Mouse (Mus musculus): ENCODE results near the gene Socs3. TPM values are rescaled to one million over a fixed set of nuclear protein-coding genes. Genes with fewer than 3 reads are reported as not detected.

Gene Socs3
- polyA plus RNA-seq, 1 experiment from 2014 or later, result 2.0 TPM

GRCm38 (mm10) chr11:118000565-118001215 lies 30.8 kb upstream of the Socs3 start:
- 86% methylated on average over 7 of the region's 7 CpGs for WGBS
- no peak overlapping the region for H3K4me3 ChIP-seq (ENCODE audit: control insufficient read depth in 1 of 2, insufficient read depth in 1 of 2, low read depth in 1 of 2, low read length in 2 of 2)
- no peaks in the 10 kb centered on the region for H3K27me3 ChIP-seq (ENCODE audit: control insufficient read depth, insufficient read depth, low read length)
- H3K9ac ChIP-seq (ENCODE audit: low read length), result 0 out of 2 replicates have a peak overlapping the region, but pooled peaks have one; percentile 12
- H3K4me1 ChIP-seq (ENCODE audit: control insufficient read depth in 2 of 2, insufficient read depth in 2 of 2, low read length in 2 of 2), result peaks cover 28 to 49% of the 10 kb centered on the region in 2 experiments
- peaks cover 69% of the 10 kb centered on the region for H3K36me3 ChIP-seq (ENCODE audit: control insufficient read depth, insufficient read depth, low read length)
- no peak for ATAC-seq (ENCODE audit: insufficient number of reproducible peaks, insufficient read depth, low FRiP score, low read depth)
- H3K9me3 ChIP-seq (ENCODE audit: control insufficient read depth, low read length), result no peaks in the 10 kb centered on the region
- no peak overlapping the region for H3K4me2 ChIP-seq (ENCODE audit: low read length)
- H3K27ac ChIP-seq (replicated peaks in 1 of 2; ENCODE audit: control insufficient read depth in 1 of 2, insufficient read depth in 1 of 2, low read depth in 2 of 2, low read length in 2 of 2), result peak overlapping the region; percentile 50 to 59; a peak in 3 of 4 replicates

GRCm38 (mm10) chr11:118000083-118000482 lies 30.2 kb upstream of the Socs3 start:
- 10% methylated on average over 1 of the region's 1 CpGs for WGBS
- H3K4me3 ChIP-seq (ENCODE audit: control insufficient read depth in 1 of 2, insufficient read depth in 1 of 2, low read depth in 1 of 2, low read length in 2 of 2), result no peak overlapping the region
- H3K4me1 ChIP-seq (ENCODE audit: control insufficient read depth in 2 of 2, insufficient read depth in 2 of 2, low read length in 2 of 2), result peaks cover 34 to 55% of the 10 kb centered on the region in 2 experiments
- no peaks in the 10 kb centered on the region for H3K9me3 ChIP-seq (ENCODE audit: control insufficient read depth, low read length)
- peaks cover 63% of the 10 kb centered on the region for H3K36me3 ChIP-seq (ENCODE audit: control insufficient read depth, insufficient read depth, low read length)
- H3K27me3 ChIP-seq (ENCODE audit: control insufficient read depth, insufficient read depth, low read length), result no peaks in the 10 kb centered on the region
- H3K9ac ChIP-seq (ENCODE audit: low read length), result no peak overlapping the region
- no peak overlapping the region for H3K4me2 ChIP-seq (ENCODE audit: low read length)
- ATAC-seq (ENCODE audit: insufficient number of reproducible peaks, insufficient read depth, low FRiP score, low read depth), result no peak
- peak overlapping the region; percentile 50 to 59 for H3K27ac ChIP-seq (replicated peaks in 1 of 2; ENCODE audit: control insufficient read depth in 1 of 2, insufficient read depth in 1 of 2, low read depth in 2 of 2, low read length in 2 of 2)

DNA sequence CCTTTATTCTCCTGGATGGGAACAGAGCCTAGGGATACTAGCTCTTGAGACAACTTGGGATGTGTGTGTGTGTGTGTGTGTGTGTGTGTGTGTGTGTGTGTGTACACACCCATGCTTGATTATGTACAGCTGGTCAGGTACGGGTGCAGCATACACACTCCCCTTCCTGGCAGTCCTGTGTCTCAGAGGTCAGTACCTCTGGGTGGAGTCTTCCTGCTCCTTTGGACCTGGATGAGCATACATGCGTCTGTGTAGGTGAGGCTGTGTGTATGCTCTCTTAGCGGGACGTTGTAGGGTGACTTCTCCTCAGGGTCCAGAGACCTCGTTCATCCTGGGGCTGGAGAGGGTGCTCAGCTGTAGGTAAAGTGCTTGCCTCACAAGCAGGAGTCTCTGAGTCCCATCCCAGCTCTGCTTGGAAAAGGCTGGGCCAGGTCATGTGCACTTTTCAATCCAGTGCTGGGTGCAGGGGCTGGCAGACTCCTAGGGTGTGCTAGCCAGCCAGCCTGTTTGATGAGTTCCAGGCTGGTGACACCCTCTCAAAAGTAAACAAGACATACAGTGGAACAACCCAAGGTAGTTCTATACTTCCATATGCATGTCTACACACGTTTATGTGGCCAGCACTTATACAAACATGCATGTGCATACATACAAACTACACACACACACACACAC lies 29.6 kb upstream of the Socs3 start:
- Histone ChIP-seq H3K9me3 (ENCODE audit: control insufficient read depth, low read length) (no peaks in the 10 kb centered on the region), H3K27me3 (ENCODE audit: control insufficient read depth, insufficient read depth, low read length) (no peaks in the 10 kb centered on the region), H3K9ac (ENCODE audit: low read length) (0 out of 2 replicates have a peak overlapping the region, but pooled peaks have one; percentile 16), H3K27ac (replicated peaks in 1 of 2; ENCODE audit: control insufficient read depth in 1 of 2, insufficient read depth in 1 of 2, low read depth in 2 of 2, low read length in 2 of 2) (peak overlapping the region; percentile 50 to 59), H3K4me3 (ENCODE audit: control insufficient read depth in 1 of 2, insufficient read depth in 1 of 2, low read depth in 1 of 2, low read length in 2 of 2) (no peak overlapping the region), H3K36me3 (ENCODE audit: control insufficient read depth, insufficient read depth, low read length) (peaks cover 56% of the 10 kb centered on the region), H3K4me2 (ENCODE audit: low read length) (no peak overlapping the region), H3K4me1 (ENCODE audit: control insufficient read depth in 2 of 2, insufficient read depth in 2 of 2, low read length in 2 of 2) (peaks cover 39 to 59% of the 10 kb centered on the region in 2 experiments)
- no peak for ATAC-seq (ENCODE audit: insufficient number of reproducible peaks, insufficient read depth, low FRiP score, low read depth)
- 65% methylated on average over 6 of the region's 6 CpGs for WGBS

DNA sequence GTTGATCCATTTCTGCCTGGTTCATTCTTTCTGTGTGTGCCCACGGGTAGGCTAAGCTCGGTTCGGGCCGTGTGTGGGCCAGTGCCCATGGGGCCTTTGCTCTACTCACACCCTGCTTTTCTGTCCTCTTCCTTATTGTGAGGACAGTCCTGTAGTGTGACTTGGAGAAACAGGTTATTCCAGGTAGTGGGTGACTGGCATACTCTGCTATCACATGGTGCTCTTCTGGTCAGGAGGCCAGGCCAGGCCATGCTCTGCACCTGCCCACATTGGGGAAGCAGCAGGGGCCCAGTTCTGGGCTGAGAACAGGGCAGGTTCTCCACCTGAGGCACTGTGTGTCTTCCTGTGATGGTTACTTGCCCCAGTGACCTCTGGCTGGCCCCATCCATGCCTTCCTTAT lies 28.5 kb upstream of the Socs3 start:
- no peak for ATAC-seq (ENCODE audit: insufficient number of reproducible peaks, insufficient read depth, low FRiP score, low read depth)
- H3K4me3 ChIP-seq (ENCODE audit: control insufficient read depth in 1 of 2, insufficient read depth in 1 of 2, low read depth in 1 of 2, low read length in 2 of 2), result no peak overlapping the region

GRCm38 (mm10) chr11:117997085-117997484 lies 27.2 kb upstream of the Socs3 start:
- no peak overlapping the region for H3K9ac ChIP-seq (ENCODE audit: low read length)
- H3K27me3 ChIP-seq (ENCODE audit: control insufficient read depth, insufficient read depth, low read length), result no peaks in the 10 kb centered on the region
- no peak overlapping the region for H3K4me3 ChIP-seq (ENCODE audit: control insufficient read depth in 1 of 2, insufficient read depth in 1 of 2, low read depth in 1 of 2, low read length in 2 of 2)
- H3K27ac ChIP-seq (replicated peaks in 1 of 2; ENCODE audit: control insufficient read depth in 1 of 2, insufficient read depth in 1 of 2, low read depth in 2 of 2, low read length in 2 of 2), result no peak overlapping the region
- peaks cover 41 to 65% of the 10 kb centered on the region in 2 experiments for H3K4me1 ChIP-seq (ENCODE audit: control insufficient read depth in 2 of 2, insufficient read depth in 2 of 2, low read length in 2 of 2)
- no peak for ATAC-seq (ENCODE audit: insufficient number of reproducible peaks, insufficient read depth, low FRiP score, low read depth)
- H3K9me3 ChIP-seq (ENCODE audit: control insufficient read depth, low read length), result no peaks in the 10 kb centered on the region
- H3K4me2 ChIP-seq (ENCODE audit: low read length), result no peak overlapping the region
- peaks cover 35% of the 10 kb centered on the region for H3K36me3 ChIP-seq (ENCODE audit: control insufficient read depth, insufficient read depth, low read length)
- 94% methylated on average over 2 of the region's 2 CpGs for WGBS

More for the DNA sequence above, 28.5 kb upstream of the Socs3 start:
- Histone ChIP-seq H3K27me3 (ENCODE audit: control insufficient read depth, insufficient read depth, low read length) (no peaks in the 10 kb centered on the region), H3K27ac (replicated peaks in 1 of 2; ENCODE audit: control insufficient read depth in 1 of 2, insufficient read depth in 1 of 2, low read depth in 2 of 2, low read length in 2 of 2) (no peak overlapping the region), H3K4me1 (ENCODE audit: control insufficient read depth in 2 of 2, insufficient read depth in 2 of 2, low read length in 2 of 2) (peaks cover 41 to 59% of the 10 kb centered on the region in 2 experiments), H3K9ac (ENCODE audit: low read length) (no peak overlapping the region), H3K4me2 (ENCODE audit: low read length) (no peak overlapping the region), H3K9me3 (ENCODE audit: control insufficient read depth, low read length) (no peaks in the 10 kb centered on the region), H3K36me3 (ENCODE audit: control insufficient read depth, insufficient read depth, low read length) (peaks cover 46% of the 10 kb centered on the region)
- WGBS, result 95% methylated on average over 4 of the region's 4 CpGs

DNA sequence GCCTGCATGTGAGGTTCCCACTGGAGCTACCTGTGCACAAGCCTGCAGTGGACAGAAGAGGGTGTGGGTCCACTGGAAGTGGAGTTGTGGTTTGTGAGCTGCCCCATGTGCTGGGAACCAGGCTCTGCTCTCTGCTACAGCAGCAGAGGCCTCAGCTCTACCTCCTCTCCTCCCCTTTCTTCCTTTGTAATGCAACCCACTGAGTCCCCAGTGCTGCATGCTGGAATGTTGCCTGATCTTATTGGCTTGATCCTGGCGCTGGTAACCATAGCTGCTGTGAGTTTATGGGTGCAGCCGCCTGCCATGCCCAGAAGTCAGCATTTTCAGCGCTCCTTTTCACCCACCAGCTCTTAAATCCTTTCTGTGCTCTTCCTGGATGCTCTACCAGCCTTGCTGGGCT lies 26.2 kb upstream of the Socs3 start:
- Histone ChIP-seq H3K9ac (ENCODE audit: low read length) (no peak overlapping the region), H3K27me3 (ENCODE audit: control insufficient read depth, insufficient read depth, low read length) (no peaks in the 10 kb centered on the region), H3K4me3 (ENCODE audit: control insufficient read depth in 1 of 2, insufficient read depth in 1 of 2, low read depth in 1 of 2, low read length in 2 of 2) (no peak overlapping the region), H3K4me1 (ENCODE audit: control insufficient read depth in 2 of 2, insufficient read depth in 2 of 2, low read length in 2 of 2) (peaks cover 41 to 70% of the 10 kb centered on the region in 2 experiments), H3K36me3 (ENCODE audit: control insufficient read depth, insufficient read depth, low read length) (peaks cover 25% of the 10 kb centered on the region), H3K4me2 (ENCODE audit: low read length) (no peak overlapping the region), H3K27ac (replicated peaks in 1 of 2; ENCODE audit: control insufficient read depth in 1 of 2, insufficient read depth in 1 of 2, low read depth in 2 of 2, low read length in 2 of 2) (no peak overlapping the region), H3K9me3 (ENCODE audit: control insufficient read depth, low read length) (no peaks in the 10 kb centered on the region)
- no peak for ATAC-seq (ENCODE audit: insufficient number of reproducible peaks, insufficient read depth, low FRiP score, low read depth)
- WGBS, result 66% methylated on average over 3 of the region's 3 CpGs

- Histone ChIP-seq H3K4me3 (ENCODE audit: control insufficient read depth in 1 of 2, insufficient read depth in 1 of 2, low read depth in 1 of 2, low read length in 2 of 2) (no peak overlapping the region), H3K4me1 (ENCODE audit: control insufficient read depth in 2 of 2, insufficient read depth in 2 of 2, low read length in 2 of 2) (peaks cover 41 to 68% of the 10 kb centered on the region in 2 experiments), H3K36me3 (ENCODE audit: control insufficient read depth, insufficient read depth, low read length) (peaks cover 21% of the 10 kb centered on the region), H3K4me2 (ENCODE audit: low read length) (no peak overlapping the region), H3K27me3 (ENCODE audit: control insufficient read depth, insufficient read depth, low read length) (no peaks in the 10 kb centered on the region), H3K27ac (replicated peaks in 1 of 2; ENCODE audit: control insufficient read depth in 1 of 2, insufficient read depth in 1 of 2, low read depth in 2 of 2, low read length in 2 of 2) (peak overlapping the region in 1 of 2 experiments; percentile 85; a peak in 1 of 4 replicates), H3K9me3 (ENCODE audit: control insufficient read depth, low read length) (no peaks in the 10 kb centered on the region), H3K9ac (ENCODE audit: low read length) (peak overlapping the region; percentile 46; the same call in 1 of the 2 replicates)
- 68% methylated on average over 3 of the region's 3 CpGs for WGBS
- no peak for ATAC-seq (ENCODE audit: insufficient number of reproducible peaks, insufficient read depth, low FRiP score, low read depth)
These were observed 25.8 kb upstream of the Socs3 start for GRCm38 (mm10) chr11:117995661-117996060.

Measured in heart, embryonic 14.5 days (tissue).